Mouse (Mus musculus): Measurements from ENCODE around the gene 1700016H13Rik. TPM values are rescaled to one million over a fixed set of nuclear protein-coding genes. Genes with fewer than 3 reads are reported as not detected.

1700016H13Rik gene
- 0.13 and 0.26 TPM in 2 replicates for polyA plus RNA-seq (2014; fragmentation: Nextera tagmentation; extraction: Ambion mirVana)

GRCm38 (mm10) chr5:103655346-103656118 is at the start of gene 1700016H13Rik:
1700016H13Rik (minus strand) TSS chr5:103656010.
- peak within 1 kb of the TSS; percentile 60 for H3K4me3 ChIP-seq (ENCODE audit: low read length)
- ATAC-seq (ENCODE audit: low FRiP score, low TSS enrichment) = peak; percentile 84
- H3K4me2 ChIP-seq (replicated peaks; ENCODE audit: low read depth, low read length) = peak within 1 kb of the TSS; percentile 98
- WGBS = 2% methylated on average over 52 of the region's 56 CpGs
- peak within 1 kb of the TSS; percentile 69 for H3K9ac ChIP-seq (ENCODE audit: low read depth, low read length)
- no peaks in the 10 kb centered on the region for H3K9me3 ChIP-seq (ENCODE audit: control insufficient read depth, low read length)
- H3K4me1 ChIP-seq (ENCODE audit: control insufficient read depth, insufficient read depth, low read length) = no peaks in the 10 kb centered on the region
- no peaks in the 10 kb centered on the region for H3K27me3 ChIP-seq (ENCODE audit: control insufficient read depth, insufficient read depth, low read length)
- no peak within 1 kb of the TSS for H3K27ac ChIP-seq (ENCODE audit: low read depth, low read length)
- H3K36me3 ChIP-seq (ENCODE audit: control insufficient read depth, insufficient read depth, low read length) = no peaks in the 10 kb centered on the region

- H3K9ac ChIP-seq (ENCODE audit: low read depth, low read length) = no peak overlapping the region
- H3K4me1 ChIP-seq (ENCODE audit: control insufficient read depth, insufficient read depth, low read length) = no peaks in the 10 kb centered on the region
- H3K27me3 ChIP-seq (ENCODE audit: control insufficient read depth, insufficient read depth, low read length) = no peaks in the 10 kb centered on the region
- no peaks in the 10 kb centered on the region for H3K9me3 ChIP-seq (ENCODE audit: control insufficient read depth, low read length)
- H3K4me2 ChIP-seq (replicated peaks; ENCODE audit: low read depth, low read length) = no peak overlapping the region
- no peak overlapping the region for H3K27ac ChIP-seq (ENCODE audit: low read depth, low read length)
- WGBS = 92% methylated on average over 4 of the region's 4 CpGs
- H3K4me3 ChIP-seq (ENCODE audit: low read length) = no peak overlapping the region
- no peaks in the 10 kb centered on the region for H3K36me3 ChIP-seq (ENCODE audit: control insufficient read depth, insufficient read depth, low read length)
- ATAC-seq (ENCODE audit: low FRiP score, low TSS enrichment) = no peak
Measured at GRCm38 (mm10) chr5:103705331-103705730, 49.5 kb upstream of the 1700016H13Rik start.

GRCm38 (mm10) chr5:103702527-103702926 is 46.7 kb upstream of the 1700016H13Rik start:
- Histone ChIP-seq H3K9ac (ENCODE audit: low read depth, low read length) (no peak overlapping the region), H3K4me3 (ENCODE audit: low read length) (no peak overlapping the region), H3K27me3 (ENCODE audit: control insufficient read depth, insufficient read depth, low read length) (no peaks in the 10 kb centered on the region), H3K4me1 (ENCODE audit: control insufficient read depth, insufficient read depth, low read length) (no peaks in the 10 kb centered on the region), H3K27ac (ENCODE audit: low read depth, low read length) (no peak overlapping the region), H3K4me2 (replicated peaks; ENCODE audit: low read depth, low read length) (no peak overlapping the region), H3K36me3 (ENCODE audit: control insufficient read depth, insufficient read depth, low read length) (no peaks in the 10 kb centered on the region), H3K9me3 (ENCODE audit: control insufficient read depth, low read length) (no peaks in the 10 kb centered on the region)
- 82% methylated on average over 6 of the region's 6 CpGs for WGBS
- no peak for ATAC-seq (ENCODE audit: low FRiP score, low TSS enrichment)

- no peak overlapping the region for H3K9ac ChIP-seq (ENCODE audit: low read depth, low read length)
- no peaks in the 10 kb centered on the region for H3K27me3 ChIP-seq (ENCODE audit: control insufficient read depth, insufficient read depth, low read length)
- no peak overlapping the region for H3K27ac ChIP-seq (ENCODE audit: low read depth, low read length)
- H3K4me2 ChIP-seq (replicated peaks; ENCODE audit: low read depth, low read length) = no peak overlapping the region
- no peaks in the 10 kb centered on the region for H3K4me1 ChIP-seq (ENCODE audit: control insufficient read depth, insufficient read depth, low read length)
- no peak overlapping the region for H3K4me3 ChIP-seq (ENCODE audit: low read length)
- ATAC-seq (ENCODE audit: low FRiP score, low TSS enrichment) = no peak
- H3K36me3 ChIP-seq (ENCODE audit: control insufficient read depth, insufficient read depth, low read length) = no peaks in the 10 kb centered on the region
- 74% methylated on average over 3 of the region's 3 CpGs for WGBS
- H3K9me3 ChIP-seq (ENCODE audit: control insufficient read depth, low read length) = no peaks in the 10 kb centered on the region
Measured at GRCm38 (mm10) chr5:103701466-103701865, 45.7 kb upstream of the 1700016H13Rik start.

- H3K36me3 ChIP-seq (ENCODE audit: control insufficient read depth, insufficient read depth, low read length) = no peaks in the 10 kb centered on the region
- no peaks in the 10 kb centered on the region for H3K9me3 ChIP-seq (ENCODE audit: control insufficient read depth, low read length)
- no peak overlapping the region for H3K27ac ChIP-seq (ENCODE audit: low read depth, low read length)
- no peak overlapping the region for H3K4me2 ChIP-seq (replicated peaks; ENCODE audit: low read depth, low read length)
- 75% methylated on average over 2 of the region's 2 CpGs for WGBS
- no peak overlapping the region for H3K4me3 ChIP-seq (ENCODE audit: low read length)
- H3K27me3 ChIP-seq (ENCODE audit: control insufficient read depth, insufficient read depth, low read length) = no peaks in the 10 kb centered on the region
- H3K9ac ChIP-seq (ENCODE audit: low read depth, low read length) = no peak overlapping the region
- ATAC-seq (ENCODE audit: low FRiP score, low TSS enrichment) = no peak
- no peaks in the 10 kb centered on the region for H3K4me1 ChIP-seq (ENCODE audit: control insufficient read depth, insufficient read depth, low read length)
Measured at GRCm38 (mm10) chr5:103700661-103701060, 44.9 kb upstream of the 1700016H13Rik start.

GRCm38 (mm10) chr5:103699537-103699936 is 43.7 kb upstream of the 1700016H13Rik start:
- Histone ChIP-seq H3K9me3 (ENCODE audit: control insufficient read depth, low read length) (no peaks in the 10 kb centered on the region), H3K4me2 (replicated peaks; ENCODE audit: low read depth, low read length) (no peak overlapping the region), H3K27ac (ENCODE audit: low read depth, low read length) (no peak overlapping the region), H3K9ac (ENCODE audit: low read depth, low read length) (no peak overlapping the region), H3K4me3 (ENCODE audit: low read length) (no peak overlapping the region), H3K36me3 (ENCODE audit: control insufficient read depth, insufficient read depth, low read length) (no peaks in the 10 kb centered on the region), H3K27me3 (ENCODE audit: control insufficient read depth, insufficient read depth, low read length) (no peaks in the 10 kb centered on the region), H3K4me1 (ENCODE audit: control insufficient read depth, insufficient read depth, low read length) (no peaks in the 10 kb centered on the region)
- no peak for ATAC-seq (ENCODE audit: low FRiP score, low TSS enrichment)
- 33% methylated on average over 4 of the region's 4 CpGs for WGBS

- H3K9ac ChIP-seq (ENCODE audit: low read depth, low read length) = no peak overlapping the region
- H3K4me3 ChIP-seq (ENCODE audit: low read length) = no peak overlapping the region
- H3K9me3 ChIP-seq (ENCODE audit: control insufficient read depth, low read length) = no peaks in the 10 kb centered on the region
- H3K27ac ChIP-seq (ENCODE audit: low read depth, low read length) = no peak overlapping the region
- H3K4me2 ChIP-seq (replicated peaks; ENCODE audit: low read depth, low read length) = no peak overlapping the region
- no peaks in the 10 kb centered on the region for H3K4me1 ChIP-seq (ENCODE audit: control insufficient read depth, insufficient read depth, low read length)
- H3K27me3 ChIP-seq (ENCODE audit: control insufficient read depth, insufficient read depth, low read length) = peaks cover 3% of the 10 kb centered on the region; the same call in 1 of the 2 replicates
- ATAC-seq (ENCODE audit: low FRiP score, low TSS enrichment) = no peak
- 70% methylated on average over 4 of the region's 4 CpGs for WGBS
- no peaks in the 10 kb centered on the region for H3K36me3 ChIP-seq (ENCODE audit: control insufficient read depth, insufficient read depth, low read length)
Measured at GRCm38 (mm10) chr5:103698577-103698976, 42.8 kb upstream of the 1700016H13Rik start.

GRCm38 (mm10) chr5:103697875-103698491 is 42.2 kb upstream of the 1700016H13Rik start:
- Histone ChIP-seq H3K4me2 (replicated peaks; ENCODE audit: low read depth, low read length) (no peak overlapping the region), H3K36me3 (ENCODE audit: control insufficient read depth, insufficient read depth, low read length) (no peaks in the 10 kb centered on the region), H3K9me3 (ENCODE audit: control insufficient read depth, low read length) (no peaks in the 10 kb centered on the region), H3K4me3 (ENCODE audit: low read length) (no peak overlapping the region), H3K4me1 (ENCODE audit: control insufficient read depth, insufficient read depth, low read length) (no peaks in the 10 kb centered on the region), H3K27me3 (ENCODE audit: control insufficient read depth, insufficient read depth, low read length) (peaks cover 9% of the 10 kb centered on the region; the same call in 1 of the 2 replicates), H3K9ac (ENCODE audit: low read depth, low read length) (no peak overlapping the region), H3K27ac (ENCODE audit: low read depth, low read length) (no peak overlapping the region)
- WGBS = 73% methylated on average over 5 of the region's 5 CpGs
- no peak for ATAC-seq (ENCODE audit: low FRiP score, low TSS enrichment)

GRCm38 (mm10) chr5:103694094-103694493 is 38.3 kb upstream of the 1700016H13Rik start:
- 51% methylated on average over 6 of the region's 6 CpGs for WGBS
- H3K9ac ChIP-seq (ENCODE audit: low read depth, low read length) = no peak overlapping the region

More at GRCm38 (mm10) chr5:103694094-103694493, 38.3 kb upstream of the 1700016H13Rik start:
- H3K27me3 ChIP-seq (ENCODE audit: control insufficient read depth, insufficient read depth, low read length) = peaks cover 9% of the 10 kb centered on the region; the same call in 1 of the 2 replicates
- H3K27ac ChIP-seq (ENCODE audit: low read depth, low read length) = no peak overlapping the region
- no peaks in the 10 kb centered on the region for H3K36me3 ChIP-seq (ENCODE audit: control insufficient read depth, insufficient read depth, low read length)
- H3K4me2 ChIP-seq (replicated peaks; ENCODE audit: low read depth, low read length) = no peak overlapping the region; the same call in 1 of the 2 replicates
- no peaks in the 10 kb centered on the region for H3K4me1 ChIP-seq (ENCODE audit: control insufficient read depth, insufficient read depth, low read length)
- H3K9me3 ChIP-seq (ENCODE audit: control insufficient read depth, low read length) = no peaks in the 10 kb centered on the region
- no peak for ATAC-seq (ENCODE audit: low FRiP score, low TSS enrichment)
- no peak overlapping the region for H3K4me3 ChIP-seq (ENCODE audit: low read length)

All from kidney, embryonic 14.5 days (tissue).